Mouse (Mus musculus) frontal cortex, postnatal 36 days (tissue): ENCODE results near the gene Vasn.

Experiments
- DNase-seq, 2 experiments: peaks; one replicate each; pipeline ENCODE4 v3.0.0; 2022; ENCODE audit warnings: low spot score in 2 of 2

Gene Vasn

DNA sequence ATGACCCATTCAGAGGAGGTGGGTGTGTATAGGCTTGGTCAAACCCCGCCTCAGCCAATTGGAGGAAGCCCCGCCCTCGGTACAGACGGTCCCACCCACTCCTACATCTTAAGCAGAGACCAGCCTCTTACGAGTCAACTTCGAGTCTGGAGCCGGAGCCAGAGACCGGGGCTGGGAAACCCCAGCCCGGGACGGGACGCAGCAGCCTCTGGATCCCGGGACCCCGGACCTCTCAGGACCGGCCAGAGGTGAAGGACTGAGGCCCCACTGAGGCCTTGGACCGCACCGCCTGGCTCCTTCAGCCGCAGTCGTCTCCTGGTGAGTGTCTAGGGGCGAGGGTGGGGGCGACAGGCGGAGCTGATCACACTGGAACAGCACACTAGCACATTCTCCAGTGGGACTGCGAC, at the start of gene Vasn, which contains the start of gene Dnaja3:
Gene Vasn, plus strand, starts transcription at position 111 of the 407 bp plus-strand sequence.
Gene Dnaja3, plus strand, starts transcription at position 159 of the 407 bp plus-strand sequence.
- peak; percentile 72 to 76 for DNase-seq

DNA sequence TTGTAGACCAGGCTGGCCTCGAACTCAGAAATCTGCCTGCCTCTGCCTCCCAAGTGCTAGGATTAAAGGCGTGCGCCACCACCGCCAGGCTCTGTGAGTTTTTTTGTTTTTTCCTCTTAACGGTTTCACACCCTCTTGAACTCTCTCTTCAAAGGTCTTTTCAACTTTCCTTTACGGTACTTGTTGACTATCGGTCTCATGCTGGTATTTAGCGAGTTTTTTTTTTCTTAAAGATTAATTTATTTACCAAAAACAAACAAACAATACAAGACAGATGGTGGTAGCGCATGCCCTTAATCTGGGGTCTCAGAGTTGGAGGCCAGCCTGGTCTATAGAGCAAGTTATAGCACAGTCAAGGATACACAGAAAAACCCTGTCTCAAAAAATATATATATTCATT, 49.5 kb upstream of the Vasn start:
- no peak for DNase-seq

GRCm38 (mm10) chr16:4592909-4593875, 46.5 kb upstream of the Vasn start:
- DNase-seq: peak in 1 of 2 experiments; percentile 61

DNA sequence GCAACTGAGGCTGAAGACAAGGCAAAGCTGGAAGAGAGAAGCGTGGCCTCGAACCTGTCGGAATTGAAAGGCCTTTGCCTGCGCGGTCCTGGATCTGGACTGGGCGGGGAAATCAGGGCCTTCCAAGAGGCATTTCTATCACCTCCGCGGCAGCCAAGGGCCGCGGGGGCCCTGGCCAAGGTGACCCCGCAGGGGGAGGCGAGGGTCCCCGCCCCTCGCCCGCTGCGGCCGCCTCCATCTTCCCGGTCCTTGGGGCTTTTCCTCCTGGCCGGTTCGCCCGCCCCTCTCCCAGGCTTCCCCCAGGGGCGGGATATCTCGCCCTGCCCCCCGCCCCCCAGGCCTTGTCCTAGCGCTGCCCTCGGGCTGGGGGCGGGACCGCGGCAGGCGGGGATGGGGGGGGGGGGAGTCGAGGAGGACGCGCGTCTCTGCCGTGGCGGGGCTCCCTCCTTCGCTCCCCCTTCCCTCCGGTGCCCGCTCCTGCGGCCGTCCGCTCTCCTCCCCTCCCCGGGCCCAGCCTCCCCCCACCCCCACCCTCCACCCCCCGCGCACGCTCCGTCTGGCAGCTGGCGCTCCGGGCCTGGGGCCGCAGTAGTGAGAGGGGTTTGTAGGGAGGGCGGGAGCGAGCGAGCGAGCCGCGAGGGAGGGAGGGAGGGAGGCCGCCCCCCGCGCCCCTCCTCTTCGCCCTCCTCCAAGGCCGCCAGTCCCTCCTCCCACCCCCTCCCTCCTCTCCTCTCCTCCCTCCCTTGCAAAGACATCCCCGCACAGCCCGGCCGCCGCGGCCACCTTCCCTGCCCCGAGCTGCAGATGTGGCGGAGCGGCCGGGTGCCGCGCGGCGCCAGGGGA, 45.5 kb upstream of the Vasn start, which contains the start of gene Glis2:
Gene Glis2, plus strand, starts transcription at position 743 of the 843 bp plus-strand sequence.
- no peak for DNase-seq

DNA sequence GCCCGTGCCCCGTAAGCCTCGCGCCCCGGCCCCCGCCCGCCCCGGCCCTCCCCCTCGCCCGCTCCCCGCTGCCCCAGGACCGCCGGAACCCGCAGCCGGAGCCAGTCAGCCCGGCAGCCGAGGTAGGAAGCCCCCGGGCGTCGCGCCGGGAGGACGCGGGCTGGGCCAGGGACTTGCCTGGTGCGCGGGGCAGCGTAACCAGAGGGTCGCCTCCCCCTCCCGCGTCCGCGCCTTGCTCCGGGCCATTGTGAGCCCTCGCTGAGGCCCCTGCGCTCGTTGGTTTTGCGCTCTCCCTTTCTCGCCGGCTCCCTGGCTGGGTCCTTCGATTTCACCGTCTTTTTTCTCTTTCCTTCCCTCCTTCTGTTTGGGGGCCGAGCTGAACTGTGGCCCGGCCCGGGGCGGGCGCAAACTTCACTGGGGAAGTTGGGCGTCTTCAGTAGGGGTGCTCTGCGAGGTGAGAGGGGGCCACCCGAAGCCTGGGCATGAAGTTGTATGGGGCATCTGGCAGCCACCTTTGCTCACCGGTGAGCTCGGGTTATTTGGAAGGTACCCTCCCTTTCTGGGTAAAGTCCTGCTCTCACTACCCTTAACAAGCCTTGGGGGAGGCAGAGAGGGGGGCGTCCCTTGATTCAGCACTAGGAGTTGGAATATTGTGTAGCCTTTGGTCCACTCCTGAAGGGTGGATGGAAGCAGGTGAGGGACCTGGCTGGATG, 44.8 kb upstream of the Vasn start:
- DNase-seq: no peak

- DNase-seq: no peak
Measured at GRCm38 (mm10) chr16:4595527-4595963, 44.2 kb upstream of the Vasn start.

GRCm38 (mm10) chr16:4596141-4596728, 43.5 kb upstream of the Vasn start:
- no peak for DNase-seq

DNA sequence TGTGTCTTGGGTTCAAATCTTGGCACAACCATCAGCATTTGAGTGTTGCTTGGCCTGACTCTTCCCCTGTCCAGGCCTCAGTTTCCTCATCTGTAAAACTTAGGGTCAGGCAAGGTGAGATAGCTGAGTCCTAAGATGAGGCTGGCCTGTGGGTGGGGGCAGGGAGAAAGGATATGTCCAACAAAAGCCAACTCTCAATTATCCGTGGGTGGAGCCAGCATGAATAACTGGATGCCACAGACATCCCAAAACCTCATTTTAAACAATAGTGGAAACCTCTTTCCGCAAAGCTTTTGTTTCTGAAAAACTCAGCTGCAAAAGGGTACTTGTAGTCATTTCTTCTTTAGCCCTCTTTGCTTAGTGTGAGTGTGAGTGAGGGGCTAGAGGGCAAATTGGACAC, 42.9 kb upstream of the Vasn start:
- DNase-seq: no peak

DNA sequence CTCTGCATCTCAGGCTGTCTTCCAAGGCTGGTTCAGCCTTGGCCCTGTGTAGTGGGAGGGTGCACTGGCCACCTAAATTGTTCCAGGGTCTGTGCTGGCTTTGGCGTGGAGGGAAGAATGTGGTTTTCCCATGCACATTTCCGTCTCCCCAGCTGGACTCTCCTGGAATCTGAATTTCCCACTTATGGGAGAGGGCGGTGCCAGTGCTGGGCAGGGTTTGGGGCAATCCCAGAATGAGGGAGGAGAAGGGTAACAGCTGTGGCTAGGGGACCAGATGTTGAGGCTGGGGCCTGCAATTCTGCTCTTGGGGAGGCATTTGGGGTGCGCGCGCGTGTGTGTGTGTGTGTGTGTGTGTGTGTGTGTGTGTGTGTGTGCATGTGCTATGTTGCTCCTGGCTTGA, 42.4 kb upstream of the Vasn start:
- DNase-seq: no peak

GRCm38 (mm10) chr16:4598041-4598440, 41.7 kb upstream of the Vasn start:
- DNase-seq: no peak

DNA sequence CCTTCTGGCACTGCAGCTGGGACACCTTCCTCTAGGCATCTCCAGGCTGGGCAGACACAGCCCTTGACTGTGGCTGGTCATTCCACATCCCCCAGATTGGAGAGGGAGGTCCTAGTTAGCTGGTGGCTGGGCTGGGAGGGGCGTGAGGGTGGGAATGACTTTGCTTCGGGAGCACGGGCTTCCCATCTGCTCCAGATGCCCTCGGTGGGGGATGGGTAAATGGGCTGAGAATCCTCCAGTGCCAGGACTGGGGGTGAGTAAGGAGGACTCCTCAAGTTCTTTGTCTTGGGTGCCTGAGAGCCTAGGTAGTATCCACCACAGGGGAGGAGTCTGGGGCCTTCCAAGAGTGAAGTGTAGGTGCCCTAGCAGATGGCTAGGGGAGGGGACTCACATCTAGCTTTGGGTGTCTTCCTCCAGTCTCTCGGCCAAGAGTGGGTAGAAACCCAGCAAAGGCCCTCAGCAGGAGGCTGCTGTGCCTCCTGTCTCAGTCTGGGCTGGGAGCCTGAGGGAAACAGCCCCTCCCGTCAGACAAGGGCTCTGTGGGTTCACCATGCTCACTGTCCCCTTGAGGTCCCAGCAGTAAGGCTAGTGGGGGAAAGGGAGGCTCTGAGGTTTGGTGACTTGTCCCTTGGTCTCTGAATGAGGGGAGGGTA, 40.7 kb upstream of the Vasn start:
- no peak for DNase-seq

- DNase-seq: no peak
Measured at GRCm38 (mm10) chr16:4599616-4600015, 40.1 kb upstream of the Vasn start.

GRCm38 (mm10) chr16:4600701-4601310, 38.9 kb upstream of the Vasn start:
- DNase-seq: no peak

DNA sequence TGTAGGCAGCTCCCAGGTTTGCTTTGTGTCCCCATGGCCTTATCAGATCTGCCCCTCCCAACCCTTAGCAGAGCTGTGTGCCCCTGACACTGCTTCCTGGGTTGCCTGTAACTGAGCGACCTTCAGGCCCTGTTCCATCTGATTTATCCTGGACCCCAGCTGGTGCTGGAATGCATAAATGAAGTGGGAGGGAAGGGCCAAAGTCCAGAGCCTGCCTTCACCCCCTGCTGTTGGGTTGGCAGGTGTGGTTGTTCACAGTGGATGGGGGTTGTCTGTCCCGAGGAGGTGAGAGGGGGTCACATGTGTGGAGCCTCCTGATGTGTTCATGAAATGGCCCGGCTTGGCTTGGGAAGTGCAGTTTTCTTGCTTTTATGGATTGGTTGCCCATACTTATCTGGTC, 37.6 kb upstream of the Vasn start:
- no peak for DNase-seq

- DNase-seq: no peak
Measured at GRCm38 (mm10) chr16:4602766-4603452, 36.8 kb upstream of the Vasn start.

GRCm38 (mm10) chr16:4603453-4603837, 36.3 kb upstream of the Vasn start:
- DNase-seq: no peak

DNA sequence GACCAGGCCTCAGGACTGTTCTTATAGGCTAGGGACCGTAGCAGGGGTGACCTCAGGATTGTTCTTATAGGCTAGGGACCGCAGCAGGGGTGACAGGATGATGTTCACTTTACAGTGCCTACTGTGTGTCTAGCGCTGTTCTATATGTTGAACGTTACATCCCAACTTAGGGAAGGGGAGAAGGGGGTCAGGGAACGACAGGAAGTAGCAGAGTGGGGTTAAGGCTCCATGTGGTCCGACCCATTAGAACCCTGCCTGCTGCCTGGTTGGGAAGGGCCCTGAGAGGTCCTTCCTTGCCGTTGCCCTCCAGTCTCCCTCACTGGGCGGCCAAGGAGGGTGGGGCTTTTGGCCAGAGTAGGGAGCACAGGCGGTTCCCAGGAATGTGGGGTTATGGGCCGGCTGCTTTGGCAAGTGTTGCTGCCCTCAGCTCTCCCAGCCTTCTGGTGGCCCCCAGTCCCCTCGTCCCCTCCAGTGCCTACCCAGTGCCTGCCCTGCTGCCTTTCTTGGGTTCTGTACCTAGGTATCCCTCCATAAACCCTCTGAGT, 35.4 kb upstream of the Vasn start:
- no peak for DNase-seq

- DNase-seq: no peak
Measured at GRCm38 (mm10) chr16:4605514-4606131, 34.1 kb upstream of the Vasn start.
